Mouse (Mus musculus) midbrain, embryonic 10.5 days (tissue): ENCODE data around the gene Asah2. TPM values are rescaled to one million over a fixed set of nuclear protein-coding genes. Genes with fewer than 3 reads are reported as not detected.
"Not testable (repeated sequence)": the region's sequence is repeated elsewhere in the genome, so short reads cannot be mapped to it uniquely, and the experiment has no call there.

Source experiments
- DNase-seq: peaks from one replicate; pipeline ENCODE4 v3.0.0-alpha.2; 2017; ENCODE audit warnings: low spot score
- H3K27ac ChIP-seq: fragments of 300-500 bp; sonication (generic); replicated peaks from 2 replicates; pipeline ENCODE4 v1.5.1; 2016; ENCODE audit warnings: mild to moderate bottlenecking
- H3K27me3 ChIP-seq: fragments of 300-500 bp; sonication (generic); 2 replicates; pipeline ENCODE4 v1.6.1; 2016; ENCODE audit warnings: low read depth, mild to moderate bottlenecking; ENCODE audit not compliant: poor library complexity, severe bottlenecking
- H3K36me3 ChIP-seq: fragments of 300-500 bp; sonication (generic); 2 replicates; pipeline ENCODE4 v1.6.1; 2016; ENCODE audit warnings: mild to moderate bottlenecking, moderate library complexity
- H3K4me1 ChIP-seq: fragments of 300-500 bp; sonication (generic); 2 replicates; pipeline ENCODE4 v1.6.1; 2016
- H3K4me3 ChIP-seq: fragments of 300-500 bp; sonication (generic); 2 replicates; pipeline ENCODE4 v1.5.1; 2016; ENCODE audit warnings: mild to moderate bottlenecking, moderate library complexity
- H3K9me3 ChIP-seq: fragments of 300-500 bp; sonication (generic); replicated peaks from 2 replicates; pipeline ENCODE4 v1.6.1; 2016; ENCODE audit warnings: mild to moderate bottlenecking
- WGBS: fragments of 180-500 bp; shearing (Covaris S2); methylation state at CpG from one replicate; pipeline ENCODE4 v1.1.7; 2016; 5-methylcytosine and 5-hydroxymethylcytosine counted together
- polyA plus RNA-seq: library from polyadenylated mRNA; unstranded; fragments of >200 nt; fragmentation: Nextera tagmentation; extraction: Ambion mirVana; gene quantifications from 2 replicates; pipeline ENCODE4 v1.2.1, GENCODE M21; 2016

Gene Asah2
- polyA plus RNA-seq: 0.23 and 0.34 TPM in 2 replicates

DNA sequence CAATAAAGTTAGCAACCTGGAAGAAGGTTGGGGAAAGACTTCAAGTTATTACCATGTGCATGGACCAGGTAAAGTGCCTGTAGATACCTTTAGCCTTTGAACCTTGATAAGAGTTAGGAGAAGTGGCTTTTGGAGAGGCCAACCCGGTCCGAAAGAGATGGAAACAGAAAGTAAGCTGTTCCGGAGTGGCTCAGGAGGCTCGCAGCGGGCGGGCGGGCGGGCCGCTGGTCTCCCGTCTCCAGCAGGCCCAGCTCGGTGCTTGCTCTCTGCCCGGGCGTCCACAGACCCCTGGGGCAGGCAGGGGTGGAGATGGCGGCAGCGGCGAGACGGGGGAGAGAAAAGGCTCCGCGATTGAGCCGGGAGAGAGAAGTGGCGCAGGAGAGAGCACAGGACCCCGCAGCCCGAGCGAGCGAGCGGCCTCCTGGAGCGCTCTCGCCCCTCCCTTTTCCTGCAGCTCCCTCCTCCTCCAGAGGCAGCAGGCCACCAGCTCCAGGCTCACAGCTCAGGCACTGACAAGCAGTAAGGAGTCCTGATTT is at the start of gene Asah2:
Gene Asah2, minus strand, starts transcription at position 441 of the 536 bp plus-strand sequence.
- Histone ChIP-seq H3K27ac (peak within 1 kb of the TSS; percentile 91), H3K4me1 (peaks cover 12% of the 10 kb centered on the region), H3K9me3 (no peaks in the 10 kb centered on the region), H3K4me3 (peak within 1 kb of the TSS; percentile 75), H3K36me3 (no peaks in the 10 kb centered on the region), H3K27me3 (peaks cover 22% of the 10 kb centered on the region)
- DNase-seq: peak; percentile 78
- under 1% methylated on average over 25 of the region's 28 CpGs for WGBS

DNA sequence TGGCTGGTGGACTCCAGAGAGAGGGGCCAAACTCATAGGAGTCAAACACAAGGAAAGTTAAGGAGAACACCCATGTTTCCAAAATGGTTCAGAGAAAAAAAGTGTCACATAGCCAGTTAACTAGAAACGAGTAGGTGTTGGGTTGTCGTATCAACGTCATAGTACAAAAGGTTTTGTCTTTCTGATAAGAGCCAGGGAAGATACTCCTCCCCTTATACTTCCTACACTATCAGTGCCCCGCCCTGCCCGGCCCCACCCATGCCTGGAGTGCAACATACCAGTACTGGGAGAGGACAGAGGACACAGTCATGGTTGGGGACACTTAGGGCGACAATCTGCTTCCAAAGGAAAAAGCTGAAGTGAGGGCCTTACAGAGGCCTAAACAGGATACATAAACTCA is 49.0 kb upstream of the Asah2 start:
- Histone ChIP-seq H3K27ac (no peak overlapping the region), H3K4me1 (peaks cover 4% of the 10 kb centered on the region), H3K36me3 (peaks cover 17% of the 10 kb centered on the region; the same call in 1 of the 2 replicates), H3K9me3 (no peaks in the 10 kb centered on the region), H3K27me3 (no peaks in the 10 kb centered on the region), H3K4me3 (no peak overlapping the region)
- WGBS: 88% methylated on average over 6 of the region's 6 CpGs
- no peak for DNase-seq

DNA sequence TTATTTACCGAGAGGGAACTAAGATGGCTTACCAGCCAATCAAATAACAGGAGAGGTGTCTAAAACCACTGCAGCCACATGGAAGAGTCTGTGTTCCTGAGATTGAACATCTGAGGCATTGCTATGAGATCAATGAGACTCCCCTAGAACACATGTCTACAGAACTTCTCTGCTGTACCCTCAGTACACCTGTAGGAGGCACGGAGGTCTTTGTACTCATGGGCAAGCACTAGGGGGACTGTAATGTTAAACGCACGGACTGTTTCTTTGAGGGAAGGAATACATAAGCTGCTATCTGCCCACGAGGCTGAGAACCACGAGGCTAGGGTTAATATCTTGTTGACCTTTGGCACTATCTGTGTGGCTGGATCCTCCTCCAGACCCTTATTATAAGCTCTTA is 44.5 kb upstream of the Asah2 start:
- Histone ChIP-seq H3K4me1 (peaks cover 4% of the 10 kb centered on the region), H3K27ac (no peak overlapping the region), H3K36me3 (no peaks in the 10 kb centered on the region), H3K27me3 (no peaks in the 10 kb centered on the region), H3K9me3 (no peaks in the 10 kb centered on the region), H3K4me3 (no peak overlapping the region)
- WGBS: 85% methylated on average over 6 of the region's 6 CpGs
- DNase-seq: no peak

DNA sequence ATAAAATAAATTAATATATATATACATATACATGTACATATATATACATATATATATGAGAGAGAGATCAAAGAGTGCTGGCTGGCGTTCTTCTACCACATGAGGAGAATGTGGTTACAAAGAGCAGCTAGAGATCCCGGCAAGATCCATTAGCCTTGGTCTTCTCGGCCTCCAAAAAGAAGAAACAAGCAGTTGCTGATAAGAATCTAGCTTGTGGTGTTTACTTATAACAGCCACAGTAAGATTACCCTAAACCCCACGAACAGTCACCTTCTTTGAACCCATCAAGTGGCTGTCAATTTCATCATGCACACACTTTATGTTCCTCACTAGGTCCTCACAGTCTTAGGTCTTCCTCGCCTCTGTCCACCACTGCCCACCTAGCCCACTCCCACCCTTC is 40.7 kb upstream of the Asah2 start:
- no peaks in the 10 kb centered on the region for H3K36me3 ChIP-seq
- DNase-seq: no peak
- H3K27ac ChIP-seq: no peak overlapping the region
- 89% methylated on average over 5 of the region's 5 CpGs for WGBS
- no peaks in the 10 kb centered on the region for H3K9me3 ChIP-seq
- no peaks in the 10 kb centered on the region for H3K4me1 ChIP-seq
- H3K27me3 ChIP-seq: no peaks in the 10 kb centered on the region
- H3K4me3 ChIP-seq: no peak overlapping the region

DNA sequence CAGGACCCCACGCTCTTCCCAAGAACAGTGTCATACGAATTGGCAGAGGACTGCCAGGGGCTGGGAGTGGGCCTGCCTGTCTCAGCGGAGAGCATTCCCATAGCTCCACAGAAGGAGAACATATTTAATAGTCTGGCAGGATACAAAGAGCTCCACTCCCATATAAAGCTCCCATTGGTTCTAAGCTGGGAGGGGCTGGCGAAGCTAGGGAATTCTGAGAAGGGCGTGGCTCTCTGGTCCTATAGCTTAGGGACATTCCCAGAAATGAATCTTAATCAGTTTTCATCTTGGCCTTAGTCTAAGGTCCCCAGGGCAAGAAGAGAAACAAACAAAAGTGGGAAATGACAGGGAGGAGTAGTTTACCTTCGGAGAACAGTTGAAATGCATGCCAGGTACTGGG is 34.4 kb upstream of the Asah2 start:
- Histone ChIP-seq H3K9me3 (no peaks in the 10 kb centered on the region), H3K36me3 (0 out of 2 replicates have a peak, but pooled peaks cover 2% of the 10 kb centered on the region), H3K27me3 (no peaks in the 10 kb centered on the region), H3K27ac (no peak overlapping the region), H3K4me1 (no peaks in the 10 kb centered on the region), H3K4me3 (no peak overlapping the region)
- WGBS: 88% methylated on average over 6 of the region's 6 CpGs
- no peak for DNase-seq

DNA sequence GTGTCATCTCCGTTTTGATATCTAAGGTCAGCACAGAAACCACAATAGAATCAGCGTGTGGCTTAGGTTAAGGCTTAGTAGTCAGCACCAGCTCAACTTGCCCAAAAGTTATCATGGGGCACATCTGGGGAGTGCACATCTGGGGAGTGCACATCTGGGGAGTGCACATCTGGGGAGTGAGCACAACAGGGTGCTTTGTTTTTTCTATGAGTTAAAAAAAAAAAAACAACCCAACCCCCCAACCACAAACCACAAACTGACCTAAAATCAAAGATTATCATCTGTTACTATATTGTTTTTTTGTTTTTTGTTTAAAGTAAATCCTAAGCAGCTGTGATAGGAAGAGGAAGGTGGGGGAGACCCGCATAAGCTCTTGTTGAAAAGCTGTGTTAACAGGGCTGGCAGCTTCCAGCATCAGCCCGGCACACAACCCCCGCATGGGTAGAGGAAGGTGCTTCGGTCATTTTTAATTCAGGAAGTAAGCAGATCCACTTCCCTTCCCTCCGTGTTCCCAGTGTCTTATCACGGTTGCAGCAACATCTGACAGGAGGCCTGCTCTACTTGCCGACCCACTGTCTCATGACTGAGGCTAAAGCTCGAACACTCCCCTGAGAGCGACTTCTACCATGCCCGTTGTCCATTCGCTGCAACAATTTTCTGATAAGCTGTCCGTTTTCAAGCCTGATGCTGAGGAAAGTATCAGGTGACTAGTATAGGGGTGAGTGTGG is 30.5 kb upstream of the Asah2 start:
- H3K27ac ChIP-seq: no peak overlapping the region
- no peaks in the 10 kb centered on the region for H3K9me3 ChIP-seq
- H3K36me3 ChIP-seq: 0 out of 2 replicates have a peak, but pooled peaks cover 2% of the 10 kb centered on the region
- WGBS: 77% methylated on average over 14 of the region's 14 CpGs
- H3K27me3 ChIP-seq: no peaks in the 10 kb centered on the region
- H3K4me1 ChIP-seq: peaks cover 8% of the 10 kb centered on the region
- no peak overlapping the region for H3K4me3 ChIP-seq
- no peak for DNase-seq

DNA sequence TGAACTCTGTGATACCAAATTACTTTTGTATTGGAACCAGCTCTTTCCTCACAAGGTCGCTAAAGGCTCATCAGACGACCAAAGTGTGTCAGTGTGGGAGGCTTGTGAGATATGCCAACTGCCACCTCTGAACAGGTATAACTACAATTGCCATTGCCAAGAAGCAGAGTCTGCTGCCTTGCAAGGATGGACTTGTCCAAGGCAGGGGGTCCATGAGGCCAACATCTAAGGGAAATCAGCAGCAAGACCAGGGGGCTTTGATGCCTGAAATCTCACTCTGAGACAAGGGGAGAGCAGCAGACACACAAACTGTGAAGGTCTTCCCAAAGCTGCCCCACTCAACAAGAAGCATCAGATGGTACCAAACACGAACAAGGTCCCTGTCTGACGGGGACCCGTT is 29.9 kb upstream of the Asah2 start:
- no peak overlapping the region for H3K27ac ChIP-seq
- DNase-seq: no peak
- 0 out of 2 replicates have a peak, but pooled peaks cover 2% of the 10 kb centered on the region for H3K36me3 ChIP-seq
- H3K9me3 ChIP-seq: no peaks in the 10 kb centered on the region
- peaks cover 8% of the 10 kb centered on the region for H3K4me1 ChIP-seq
- H3K27me3 ChIP-seq: no peaks in the 10 kb centered on the region
- no peak overlapping the region for H3K4me3 ChIP-seq
- WGBS: 86% methylated on average over 5 of the region's 5 CpGs

DNA sequence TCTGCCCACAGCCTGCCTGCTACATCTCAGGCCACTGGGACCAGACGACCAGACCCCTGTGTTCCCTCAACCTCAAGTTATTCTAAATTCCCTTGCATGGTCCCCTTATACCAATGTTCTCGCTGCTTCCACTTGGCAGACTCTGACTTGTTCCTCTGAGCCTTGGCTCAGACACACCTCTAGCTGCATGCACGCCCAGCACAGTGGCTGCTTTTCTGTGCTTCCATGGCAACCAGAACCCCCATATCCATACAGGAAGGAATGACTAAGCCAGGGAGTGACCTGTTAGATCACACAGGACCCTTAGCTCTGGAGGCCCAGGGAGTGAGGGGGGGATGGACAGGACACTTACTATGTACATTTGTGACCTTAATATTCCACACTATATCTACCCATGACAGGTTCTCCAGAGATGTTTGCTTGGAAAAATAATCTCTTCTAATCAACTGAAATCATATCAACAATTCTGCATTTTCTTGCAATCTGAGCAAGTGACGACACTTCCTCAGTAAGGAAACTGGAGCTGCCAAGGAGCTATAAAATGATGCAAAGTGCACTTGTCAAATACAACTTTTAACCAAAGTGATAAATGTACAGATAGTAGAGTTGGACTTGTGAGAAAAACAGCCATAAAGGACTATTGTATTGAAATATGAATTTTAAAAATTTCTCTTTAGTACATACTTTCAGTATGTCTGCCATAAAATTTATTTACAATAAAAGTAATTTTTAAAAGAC is 29.0 kb upstream of the Asah2 start:
- Histone ChIP-seq H3K27me3 (no peaks in the 10 kb centered on the region), H3K36me3 (0 out of 2 replicates have a peak, but pooled peaks cover 2% of the 10 kb centered on the region), H3K4me3 (no peak overlapping the region), H3K27ac (no peak overlapping the region), H3K4me1 (peaks cover 8% of the 10 kb centered on the region), H3K9me3 (no peaks in the 10 kb centered on the region)
- WGBS: 61% methylated on average over 4 of the region's 4 CpGs
- DNase-seq: peak; percentile 20

DNA sequence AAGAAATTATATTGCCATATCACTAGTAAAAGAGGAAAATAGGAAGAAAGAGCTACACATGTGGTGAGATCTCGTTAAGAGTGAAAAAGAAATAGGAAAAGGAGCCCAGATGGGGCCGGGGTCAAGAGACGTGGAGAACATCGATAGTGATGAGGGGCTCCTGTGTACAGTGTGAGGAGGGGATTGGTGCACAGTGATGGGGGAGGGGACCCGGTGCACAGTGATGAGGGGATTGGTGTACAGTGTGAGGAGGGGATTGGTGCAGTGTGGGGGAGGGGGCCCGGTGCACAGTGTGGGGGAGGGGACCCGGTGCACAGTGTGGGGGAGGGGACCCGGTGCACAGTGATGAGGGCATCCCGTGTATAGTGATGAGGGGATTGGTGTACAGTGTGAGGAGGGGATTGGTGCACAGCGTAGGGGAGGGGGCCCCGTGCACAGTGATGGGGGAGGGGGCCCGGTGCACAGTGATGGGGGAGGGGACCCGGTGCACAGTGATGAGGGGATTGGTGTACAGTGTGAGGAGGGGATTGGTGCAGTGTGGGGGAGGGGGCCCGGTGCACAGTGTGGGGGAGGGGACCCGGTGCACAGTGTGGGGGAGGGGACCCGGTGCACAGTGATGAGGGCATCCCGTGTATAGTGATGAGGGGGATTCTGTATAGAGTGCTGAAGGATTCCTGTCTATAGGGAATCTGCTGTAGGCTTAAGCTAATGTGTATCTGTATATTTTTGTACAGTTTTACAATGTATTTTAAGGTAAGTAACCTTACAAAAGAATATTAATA is 23.9 kb upstream of the Asah2 start:
- not testable (repeated sequence) for H3K4me3 ChIP-seq, H3K9me3 ChIP-seq, H3K4me1 ChIP-seq, H3K27me3 ChIP-seq, DNase-seq, H3K27ac ChIP-seq, H3K36me3 ChIP-seq
- 91% methylated on average over 16 of the region's 17 CpGs for WGBS

DNA sequence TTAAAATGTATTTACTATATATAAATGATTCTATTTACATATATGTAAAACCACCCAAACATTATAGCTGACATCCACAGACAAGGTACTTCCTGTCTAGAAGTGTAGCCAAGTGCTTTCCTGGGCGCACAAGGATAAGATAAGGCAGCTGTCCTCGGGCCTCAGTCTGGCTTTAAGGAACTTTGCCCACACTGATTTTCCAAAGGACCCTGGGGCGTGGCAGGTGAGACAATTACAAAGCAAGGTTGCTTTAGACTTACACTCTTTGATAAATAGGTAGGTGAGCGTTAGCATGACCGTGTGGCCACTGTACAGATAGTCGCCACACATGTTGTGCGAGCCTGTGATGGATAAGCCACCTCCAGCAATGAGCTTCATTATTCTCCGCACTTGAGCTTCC is 21.3 kb upstream of the Asah2 start:
- H3K4me3 ChIP-seq: no peak overlapping the region
- WGBS: 93% methylated on average over 8 of the region's 8 CpGs
- no peaks in the 10 kb centered on the region for H3K4me1 ChIP-seq
- no peaks in the 10 kb centered on the region; the same call in 1 of the 2 replicates for H3K36me3 ChIP-seq
- DNase-seq: no peak
- no peaks in the 10 kb centered on the region for H3K27me3 ChIP-seq
- no peaks in the 10 kb centered on the region for H3K9me3 ChIP-seq
- no peak overlapping the region for H3K27ac ChIP-seq

DNA sequence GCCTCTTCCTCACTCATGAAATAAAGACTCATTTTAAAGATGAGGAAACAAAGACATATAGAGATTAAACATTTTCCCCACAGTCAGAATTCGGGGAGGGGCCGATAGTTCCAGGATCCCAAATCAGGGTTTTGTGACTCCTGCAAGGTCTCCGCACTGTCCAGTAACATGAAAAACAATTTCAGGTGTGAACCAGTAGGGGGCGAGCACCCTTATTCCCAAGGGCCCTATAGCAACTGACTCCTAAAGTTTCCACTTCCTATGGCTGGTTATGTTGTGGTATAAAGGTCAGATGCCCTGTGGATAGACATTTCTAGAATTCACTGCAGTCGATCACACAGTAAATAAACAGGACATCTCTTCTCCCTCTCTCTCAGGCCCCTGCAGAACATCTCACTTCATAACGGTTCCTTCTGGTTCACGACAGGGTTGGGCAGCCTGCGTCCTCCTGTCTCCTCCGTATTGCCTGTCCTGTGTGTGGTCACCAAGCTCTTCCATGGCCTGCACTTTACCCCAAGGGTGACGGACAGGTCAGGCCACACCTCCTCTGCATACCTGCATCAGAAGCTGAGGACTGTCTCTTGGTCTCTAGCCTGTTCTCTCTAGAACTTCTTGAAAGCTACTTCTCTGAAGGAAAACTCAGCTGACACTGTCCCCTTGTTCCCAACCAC is 19.3 kb upstream of the Asah2 start:
- Histone ChIP-seq H3K27ac (no peak overlapping the region), H3K4me1 (no peaks in the 10 kb centered on the region), H3K4me3 (no peak overlapping the region), H3K36me3 (no peaks in the 10 kb centered on the region; the same call in 1 of the 2 replicates), H3K27me3 (no peaks in the 10 kb centered on the region), H3K9me3 (no peaks in the 10 kb centered on the region)
- DNase-seq: peak; percentile 20
- WGBS: 73% methylated on average over 10 of the region's 10 CpGs

DNA sequence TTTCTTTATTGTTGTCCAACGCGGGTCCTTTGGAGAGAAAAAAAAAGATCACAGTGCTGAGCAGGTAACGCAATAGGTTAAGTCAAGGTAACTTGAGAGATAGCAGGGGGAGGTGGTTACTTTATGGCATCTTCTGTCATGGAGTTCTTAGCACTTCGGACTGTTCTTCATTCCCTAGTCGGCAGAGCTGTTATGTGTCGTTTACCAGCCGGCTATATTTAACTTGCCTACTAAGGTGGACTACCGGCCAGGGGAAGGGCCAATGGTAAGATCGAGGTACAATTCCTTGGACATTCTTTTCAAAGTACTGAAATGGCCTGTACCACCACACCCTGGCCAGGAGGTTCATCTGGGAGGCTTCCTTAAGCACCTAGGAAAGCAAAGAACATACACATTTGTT is 16.1 kb upstream of the Asah2 start:
- Histone ChIP-seq H3K27ac (no peak overlapping the region), H3K9me3 (no peaks in the 10 kb centered on the region), H3K36me3 (no peaks in the 10 kb centered on the region; the same call in 1 of the 2 replicates), H3K27me3 (no peaks in the 10 kb centered on the region), H3K4me1 (no peaks in the 10 kb centered on the region), H3K4me3 (no peak overlapping the region)
- 95% methylated on average over 9 of the region's 9 CpGs for WGBS
- no peak for DNase-seq
